Mouse (Mus musculus): ENCODE results near the gene Pm20d1.

DNA sequence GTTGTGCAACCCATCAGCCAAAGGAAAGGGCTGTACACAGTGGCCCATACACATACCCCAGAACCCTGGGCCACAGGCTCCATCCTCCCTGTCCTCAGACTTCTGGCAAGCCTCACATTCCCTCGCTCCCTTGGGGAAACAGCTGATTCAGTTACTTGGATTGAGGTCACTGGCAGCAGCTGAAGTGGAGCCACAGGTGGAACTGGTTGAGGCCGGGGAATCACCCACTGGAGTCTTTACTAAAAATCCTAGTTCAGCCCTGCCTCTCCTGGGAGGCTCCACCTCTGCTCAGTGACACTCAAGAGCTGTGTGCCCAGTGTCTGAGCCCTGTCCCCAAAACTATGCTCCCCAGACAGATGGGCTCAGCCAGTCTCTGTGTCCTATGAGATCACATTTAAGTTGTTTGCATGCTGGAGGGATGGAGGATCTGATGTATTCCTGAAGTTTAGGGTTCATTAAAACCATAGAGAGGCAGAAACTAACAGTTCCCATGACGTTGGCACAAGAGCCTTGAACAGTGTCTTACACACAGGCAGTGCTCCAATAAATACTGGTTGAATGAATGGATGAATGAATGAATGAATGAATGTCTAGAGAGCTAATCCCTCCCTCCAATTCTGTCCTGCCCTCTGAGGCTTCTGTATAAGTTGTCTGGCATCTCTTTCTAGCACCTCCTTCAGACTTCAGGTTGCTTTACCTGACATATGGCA, 45.8 kb upstream of the Pm20d1 start:
- TF ChIP-seq POLR2A (IDR thresholded peaks at IDR 0.05; ENCODE audit: control insufficient read depth, extremely low read depth, insufficient read depth, low read length, poor library complexity): no peak
- TF ChIP-seq CTCF (IDR thresholded peaks at IDR 0.05; ENCODE audit: borderline replicate concordance, control insufficient read depth, extremely low read depth, insufficient read depth, low read length, poor library complexity): no peak

Data from thymus, adult 2 months (tissue).